Mouse (Mus musculus) limb, embryonic 14.5 days (tissue): ENCODE data around the gene 2810408A11Rik. TPM values are rescaled to one million over a fixed set of nuclear protein-coding genes. Genes with fewer than 3 reads are reported as not detected.

Experiments
- ATAC-seq: fragments of 200-750 bp; cut with Nextera tagmentation; 2 replicates; pipeline ENCODE4 v1.8.0; 2017; ENCODE audit warnings: low read depth, moderate number of reproducible peaks, moderate TSS enrichment; ENCODE audit not compliant: low FRiP score
- DNase-seq: peaks from one replicate; pipeline ENCODE4 v3.0.0-alpha.2; 2015; ENCODE audit warnings: low spot score
- H3K27ac ChIP-seq: fragments of 300-500 bp; sonication (generic); replicated peaks from 2 replicates; pipeline ENCODE4 v1.5.1; 2014; ENCODE audit warnings: low read depth, mild to moderate bottlenecking, low read length, moderate library complexity, mixed read lengths
- H3K27me3 ChIP-seq: fragments of 300-500 bp; sonication (generic); 2 replicates; pipeline ENCODE4 v1.6.1; 2014; ENCODE audit warnings: low read length, mixed read lengths; ENCODE audit not compliant: control insufficient read depth, insufficient read depth
- H3K36me3 ChIP-seq: fragments of 300-500 bp; sonication (generic); 2 replicates; pipeline ENCODE4 v1.6.1; 2014; ENCODE audit warnings: mild to moderate bottlenecking, low read length, moderate library complexity, mixed read lengths; ENCODE audit not compliant: control insufficient read depth, insufficient read depth
- H3K4me1 ChIP-seq: fragments of 300-500 bp; sonication (generic); 2 replicates; pipeline ENCODE4 v1.6.1; 2014; ENCODE audit warnings: antibody characterized with exemption, low read length, mixed read lengths; ENCODE audit not compliant: control insufficient read depth, insufficient read depth
- H3K4me2 ChIP-seq: fragments of 300-500 bp; sonication (generic); replicated peaks from 2 replicates; pipeline ENCODE4 v1.6.1; 2014; ENCODE audit warnings: low read depth, mild to moderate bottlenecking, low read length, moderate library complexity; ENCODE audit not compliant: severe bottlenecking
- H3K4me3 ChIP-seq: fragments of 300-500 bp; sonication (generic); replicated peaks from 2 replicates; pipeline ENCODE4 v1.5.1; 2014; ENCODE audit warnings: low read length
- H3K9ac ChIP-seq: fragments of 300-500 bp; sonication (generic); 2 replicates; pipeline ENCODE4 v1.6.1; 2014; ENCODE audit warnings: mild to moderate bottlenecking, low read depth, low read length, moderate library complexity; ENCODE audit not compliant: severe bottlenecking
- H3K9me3 ChIP-seq: fragments of 300-500 bp; sonication (generic); 2 replicates; pipeline ENCODE4 v1.6.1; 2016; ENCODE audit warnings: low read length; ENCODE audit not compliant: control insufficient read depth
- POLR2A ChIP-seq: fragments of 200-500 bp; IDR thresholded peaks from 2 replicates; pipeline ENCODE4 v1.8.0; 2012; ENCODE audit warnings: inconsistent platforms, mild to moderate bottlenecking, moderate library complexity, borderline replicate concordance; ENCODE audit not compliant: insufficient read depth, insufficient read length; ENCODE audit errors: extremely low read depth
- WGBS: fragments of 180-500 bp; shearing (Covaris S2); extraction: QIAGEN DNeasy Blood & Tissue Kit; methylation state at CpG from one replicate; pipeline ENCODE4 v1.1.7; 2014; 5-methylcytosine and 5-hydroxymethylcytosine counted together
- polyA plus RNA-seq, 2 experiments: library from polyadenylated mRNA; depleted of rRNA in 1 of 2; stranded (reverse) in 1 of 2; unstranded in 1 of 2; fragments of >200 nt; fragmentation: Nextera tagmentation in 1 of 2; extraction: Ambion mirVana in 1 of 2; gene quantifications; 2 replicates each; pipeline versions ENCODE4 v1.2.1 to v1.2.3; 2012 to 2014

Gene 2810408A11Rik
- polyA plus RNA-seq (2012; rRNA removed) (8.6 and 8.9 TPM in 2 replicates), polyA plus RNA-seq (2014; fragmentation: Nextera tagmentation; extraction: Ambion mirVana) (8.9 and 12.3 TPM in 2 replicates)

GRCm38 (mm10) chr11:69900471-69901405 is at the start of gene 2810408A11Rik, which contains the start of gene Neurl4:
2810408A11Rik (minus strand) TSS chr11:69900987.
Neurl4 (plus strand) TSS chr11:69901072.
- ATAC-seq (peak; percentile 93), DNase-seq (peak; percentile 93)
- Histone ChIP-seq H3K9me3 (no peaks in the 10 kb centered on the region), H3K36me3 (peaks cover 26% of the 10 kb centered on the region), H3K4me2 (peak within 1 kb of the TSS; percentile 75), H3K9ac (peak within 1 kb of the TSS; percentile 95), H3K27me3 (no peaks in the 10 kb centered on the region), H3K4me3 (peak within 1 kb of the TSS; percentile 91), H3K27ac (peak within 1 kb of the TSS; percentile 98), H3K4me1 (peaks cover 12% of the 10 kb centered on the region)
- under 1% methylated on average over 37 of the region's 38 CpGs for WGBS
- peak; percentile 90; the same call in 1 of the 2 replicates for TF ChIP-seq POLR2A

DNA sequence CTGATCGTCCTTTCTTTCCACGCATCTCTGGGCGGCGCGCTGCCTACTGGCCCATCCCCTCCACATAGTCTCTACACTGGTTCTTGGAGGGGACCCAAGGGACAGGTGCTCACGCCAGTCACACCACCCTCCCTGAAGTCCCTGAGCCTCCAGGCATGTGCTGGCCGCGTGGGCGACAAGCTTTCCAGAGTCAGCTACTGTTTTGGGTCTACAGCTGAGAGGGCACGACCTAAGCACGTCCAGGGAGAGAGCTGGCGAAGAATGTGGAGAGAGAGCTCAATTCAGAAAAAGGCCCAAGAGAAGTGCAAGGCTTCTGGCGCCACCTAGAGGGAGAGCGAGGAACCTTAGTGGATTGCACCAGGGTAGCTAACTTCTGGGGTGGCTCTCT is 48.0 kb upstream of the 2810408A11Rik start:
- peak overlapping the region; percentile 85 for H3K4me2 ChIP-seq
- peak; percentile 61; the same call in 1 of the 2 replicates for TF ChIP-seq POLR2A
- H3K27me3 ChIP-seq = no peaks in the 10 kb centered on the region
- peak overlapping the region; percentile 59 for H3K4me3 ChIP-seq
- peak; percentile 48 for ATAC-seq
- DNase-seq = peak; percentile 90
- H3K9ac ChIP-seq = peak overlapping the region; percentile 70
- H3K27ac ChIP-seq = peak overlapping the region; percentile 90
- no peaks in the 10 kb centered on the region for H3K9me3 ChIP-seq
- WGBS = 0% methylated on average over 14 of the region's 14 CpGs
- H3K4me1 ChIP-seq = peaks cover 19% of the 10 kb centered on the region
- peaks cover 23% of the 10 kb centered on the region for H3K36me3 ChIP-seq

- Histone ChIP-seq H3K27ac (peak within 1 kb of the TSS; percentile 90), H3K4me3 (peak within 1 kb of the TSS; percentile 59), H3K4me1 (peaks cover 19% of the 10 kb centered on the region), H3K4me2 (peak within 1 kb of the TSS; percentile 85), H3K36me3 (peaks cover 27% of the 10 kb centered on the region), H3K27me3 (no peaks in the 10 kb centered on the region), H3K9me3 (no peaks in the 10 kb centered on the region), H3K9ac (peak within 1 kb of the TSS; percentile 70)
- ATAC-seq = peak; percentile 93
- TF ChIP-seq POLR2A = peak; percentile 76; the same call in 1 of the 2 replicates
- WGBS = 2% methylated on average over 33 of the region's 34 CpGs
- peak; percentile 97 for DNase-seq
Measured at GRCm38 (mm10) chr11:69948066-69948762, 47.4 kb upstream of the 2810408A11Rik start, which contains the start of gene Slc2a4. Slc2a4 (minus strand) TSS chr11:69948188.

- WGBS = 1% methylated on average over 28 of the region's 29 CpGs
- no peak for TF ChIP-seq POLR2A
Measured at GRCm38 (mm10) chr11:69947337-69948065, 46.7 kb upstream of the 2810408A11Rik start.

More at GRCm38 (mm10) chr11:69947337-69948065, 46.7 kb upstream of the 2810408A11Rik start:
- DNase-seq (peak; percentile 70), ATAC-seq (peak; percentile 48)
- Histone ChIP-seq H3K4me1 (peaks cover 19% of the 10 kb centered on the region), H3K9me3 (no peaks in the 10 kb centered on the region), H3K9ac (peak overlapping the region; percentile 70), H3K36me3 (peaks cover 34% of the 10 kb centered on the region), H3K27me3 (no peaks in the 10 kb centered on the region), H3K27ac (peak overlapping the region; percentile 79), H3K4me3 (peak overlapping the region; percentile 59), H3K4me2 (peak overlapping the region; percentile 85)
